Mouse (Mus musculus): ENCODE data around the gene Hsph1. TPM values are rescaled to one million over a fixed set of nuclear protein-coding genes. Genes with fewer than 3 reads are reported as not detected.

Hsph1 gene
- total and polyA plus RNA-seq, 3 experiments: 57.5 to 156 (median 80.9) TPM

GRCm38 (mm10) chr5:149568993-149569392, 67.2 kb downstream of the Hsph1 start:
- in situ Hi-C loops (cut with MboI; ENCODE audit: low pct_ligation_motif_present, low pct_unique_long_range_greater_than_20kb, low sequenced_read_pairs): no loop called here
- H3K4me2 ChIP-seq (ENCODE audit: insufficient read depth, low read depth, poor library complexity, severe bottlenecking): no peak overlapping the region
- H3K4me1 ChIP-seq (ENCODE audit: control insufficient read depth in 1 of 2, insufficient read depth in 2 of 2): peaks cover 5 to 22% of the 10 kb centered on the region in 2 experiments; a peak in 3 of 4 replicates
- peaks cover 5% of the 10 kb centered on the region for H3K9me3 ChIP-seq (replicated peaks; ENCODE audit: low read length)
- dilution Hi-C loops (cut with MboI; ENCODE audit: extremely low pct_ligation_motif_present, extremely low pct_unique_long_range_greater_than_20kb, low sequenced_read_pairs): no loop called here
- H3K27ac ChIP-seq (ENCODE audit: insufficient read depth, low read depth): no peak overlapping the region
- H3K4me3 ChIP-seq (replicated peaks in 1 of 3; ENCODE audit: low read depth in 2 of 3, low read length in 2 of 3, poor library complexity in 1 of 3): no peak overlapping the region
- H3K27me3 ChIP-seq (replicated peaks): no peaks in the 10 kb centered on the region
- DNase-seq (ENCODE audit: extremely low read depth): no peak
- no peak for TF ChIP-seq TCF12 (IDR thresholded peaks at IDR 0.05; ENCODE audit: low read depth, low read length)
- H3K79me2 ChIP-seq (replicated peaks; ENCODE audit: control insufficient read depth, extremely low read depth, insufficient read depth, poor library complexity, severe bottlenecking): no peaks in the 10 kb centered on the region
- no peaks in the 10 kb centered on the region for H3K36me3 ChIP-seq (replicated peaks in 1 of 2; ENCODE audit: control insufficient read depth in 1 of 2, insufficient read depth in 1 of 2, low read length in 1 of 2)
- H3K9ac ChIP-seq (ENCODE audit: insufficient read depth, low read depth): no peak overlapping the region

- in situ Hi-C loops (cut with MboI; ENCODE audit: low pct_ligation_motif_present, low pct_unique_long_range_greater_than_20kb, low sequenced_read_pairs) (no loop called here), dilution Hi-C loops (cut with MboI; ENCODE audit: extremely low pct_ligation_motif_present, extremely low pct_unique_long_range_greater_than_20kb, low sequenced_read_pairs) (no loop called here)
- DNase-seq (ENCODE audit: extremely low read depth): no peak
- TF ChIP-seq ZMIZ1 (IDR thresholded peaks at IDR 0.05; ENCODE audit: low read depth, low read length) (no peak), NELFE (IDR thresholded peaks at IDR 0.05; ENCODE audit: low read depth, low read length) (no peak), SIN3A (IDR thresholded peaks at IDR 0.05; ENCODE audit: low read length) (no peak), CHD2 (IDR thresholded peaks at IDR 0.05; ENCODE audit: low read length) (no peak), ZKSCAN1 (IDR thresholded peaks at IDR 0.05; ENCODE audit: borderline replicate concordance, low read depth, low read length) (no peak), UBTF (IDR thresholded peaks at IDR 0.05; ENCODE audit: low read depth, low read length) (no peak), MAZ (IDR thresholded peaks at IDR 0.05; ENCODE audit: low read depth, low read length) (no peak), BHLHE40 (IDR thresholded peaks at IDR 0.05; ENCODE audit: low read depth, low read length) (no peak), CHD1 (IDR thresholded peaks at IDR 0.05; ENCODE audit: low read depth, low read length) (no peak), TBP (conservative IDR thresholded peaks at IDR 0.05; ENCODE audit: low read depth, low read length) (no peak), TCF12 (IDR thresholded peaks at IDR 0.05; ENCODE audit: low read depth, low read length) (no peak), KAT2A (IDR thresholded peaks at IDR 0.05; ENCODE audit: insufficient replicate concordance, low read length) (no peak), CTCF (conservative IDR thresholded peaks at IDR 0.05 in 1 of 2, IDR thresholded peaks at IDR 0.05 in 1 of 2; ENCODE audit: low read depth in 2 of 2, low read length in 2 of 2) (no peak), POLR2A (IDR thresholded peaks at IDR 0.05; ENCODE audit: low read depth, low read length) (no peak), RCOR1 (conservative IDR thresholded peaks at IDR 0.05; ENCODE audit: low read depth, low read length) (no peak), NRF1 (IDR thresholded peaks at IDR 0.05; ENCODE audit: low read depth, low read length) (no peak), MYC (IDR thresholded peaks at IDR 0.05; ENCODE audit: low read depth, low read length) (no peak), USF1 (IDR thresholded peaks at IDR 0.05; ENCODE audit: low read depth, low read length) (no peak)
- Histone ChIP-seq H3K27ac (ENCODE audit: insufficient read depth, low read depth) (no peak overlapping the region), H3K79me2 (replicated peaks; ENCODE audit: control insufficient read depth, extremely low read depth, insufficient read depth, poor library complexity, severe bottlenecking) (no peaks in the 10 kb centered on the region), H3K9ac (ENCODE audit: insufficient read depth, low read depth) (no peak overlapping the region), H3K27me3 (replicated peaks) (no peaks in the 10 kb centered on the region), H3K4me3 (replicated peaks in 1 of 3; ENCODE audit: low read depth in 2 of 3, low read length in 2 of 3, poor library complexity in 1 of 3) (no peak overlapping the region), H3K4me1 (ENCODE audit: control insufficient read depth in 1 of 2, insufficient read depth in 2 of 2) (peaks cover 5 to 28% of the 10 kb centered on the region in 2 experiments; a peak in 3 of 4 replicates), H3K4me2 (ENCODE audit: insufficient read depth, low read depth, poor library complexity, severe bottlenecking) (no peak overlapping the region), H3K9me3 (replicated peaks; ENCODE audit: low read length) (peaks cover 5% of the 10 kb centered on the region), H3K36me3 (replicated peaks in 1 of 2; ENCODE audit: control insufficient read depth in 1 of 2, insufficient read depth in 1 of 2, low read length in 1 of 2) (no peaks in the 10 kb centered on the region)
These were observed 69.2 kb downstream of the Hsph1 start for GRCm38 (mm10) chr5:149566957-149567356.

Measured in CH12.LX (cell line).